Mouse (Mus musculus): ENCODE measurements around the gene Ube2n. TPM values are rescaled to one million over a fixed set of nuclear protein-coding genes. Genes with fewer than 3 reads are reported as not detected.

Ube2n gene
- 63.5 and 65.8 TPM in 2 replicates for polyA plus RNA-seq (2012; rRNA removed)

DNA sequence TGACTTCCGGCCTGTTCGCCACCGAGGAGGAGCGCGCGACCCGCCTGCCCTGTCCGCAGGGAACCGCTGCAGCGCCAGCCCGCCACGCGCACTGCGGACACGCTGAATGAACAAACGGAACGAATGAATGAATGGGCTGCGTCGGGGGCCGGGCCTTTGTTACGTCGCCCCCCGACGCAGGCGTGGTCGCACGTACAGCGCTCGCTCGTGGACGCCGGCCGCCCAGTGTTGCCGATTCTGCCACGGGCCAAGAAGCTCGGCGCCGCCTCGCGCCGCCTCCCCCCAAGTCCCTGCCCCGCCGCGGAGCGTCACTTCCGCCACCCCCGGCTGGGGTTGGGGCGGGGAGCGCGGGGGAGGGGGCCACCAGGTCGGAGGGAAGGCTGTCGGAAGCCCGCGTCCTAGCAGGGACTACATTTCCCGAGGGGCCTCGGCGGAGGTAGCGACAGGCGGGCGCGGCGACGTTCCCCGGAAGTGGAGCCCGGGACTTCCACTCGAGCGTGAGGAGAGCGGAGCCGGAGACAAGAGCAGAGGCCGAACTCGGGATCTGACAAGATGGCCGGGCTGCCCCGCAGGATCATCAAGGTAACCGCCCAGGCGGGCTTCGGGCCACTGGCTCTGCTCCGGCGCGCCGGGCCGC, at the start of gene Ube2n:
Gene Ube2n, plus strand, starts transcription at position 490 of the 637 bp plus-strand sequence.
- no peak within 1 kb of the TSS for H3K27ac ChIP-seq (ENCODE audit: control insufficient read depth, insufficient read depth, low read length)
- H3K4me1 ChIP-seq (replicated peaks; ENCODE audit: control insufficient read depth, insufficient read depth, low read length): peaks cover 10% of the 10 kb centered on the region
- no peaks in the 10 kb centered on the region for H3K36me3 ChIP-seq (ENCODE audit: control insufficient read depth, insufficient read depth, low read length)
- 0 out of 2 replicates have a peak, but pooled peaks have one; percentile 29 for TF ChIP-seq CTCF (IDR thresholded peaks at IDR 0.05; ENCODE audit: borderline replicate concordance, control insufficient read depth, extremely low read depth, insufficient read depth, low read length, poor library complexity)
- TF ChIP-seq POLR2A (IDR thresholded peaks at IDR 0.05; ENCODE audit: control insufficient read depth, extremely low read depth, insufficient read depth, low read length, poor library complexity): peak; percentile 59; the same call in 1 of the 2 replicates
- peak; percentile 97 for DNase-seq
- peak within 1 kb of the TSS; percentile 79 for H3K4me3 ChIP-seq (ENCODE audit: control insufficient read depth, insufficient read depth, low read length)
- no peaks in the 10 kb centered on the region for H3K27me3 ChIP-seq (ENCODE audit: control insufficient read depth, insufficient read depth, low read length)
- WGBS: under 1% methylated on average over 81 of the region's 81 CpGs

DNA sequence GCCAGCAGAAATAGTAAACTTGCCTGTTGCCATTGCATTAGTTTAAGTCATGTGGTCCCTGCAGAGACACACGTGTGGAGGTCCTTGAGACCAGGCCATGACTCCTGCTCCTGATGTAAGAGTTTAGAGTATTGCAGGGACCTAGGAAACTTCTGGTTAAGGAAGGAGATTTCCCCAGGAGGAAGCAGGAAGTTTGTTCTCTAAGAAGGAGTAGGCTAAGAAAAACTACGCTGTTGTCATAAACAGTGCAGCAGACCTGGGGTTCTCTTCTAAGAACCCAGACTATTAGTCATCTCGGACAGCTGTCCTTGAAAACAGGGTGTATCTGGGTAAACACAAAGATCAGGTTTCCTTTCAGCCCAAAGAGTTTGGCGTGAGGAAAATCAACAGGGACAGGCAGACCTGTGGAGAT, 49.5 kb upstream of the Ube2n start:
- 87% methylated on average over 4 of the region's 4 CpGs for WGBS
- Histone ChIP-seq H3K4me1 (replicated peaks; ENCODE audit: control insufficient read depth, insufficient read depth, low read length) (no peaks in the 10 kb centered on the region; the same call in 1 of the 2 replicates), H3K27ac (ENCODE audit: control insufficient read depth, insufficient read depth, low read length) (no peak overlapping the region), H3K27me3 (ENCODE audit: control insufficient read depth, insufficient read depth, low read length) (no peaks in the 10 kb centered on the region), H3K4me3 (ENCODE audit: control insufficient read depth, insufficient read depth, low read length) (no peak overlapping the region), H3K36me3 (ENCODE audit: control insufficient read depth, insufficient read depth, low read length) (no peaks in the 10 kb centered on the region)
- TF ChIP-seq CTCF (IDR thresholded peaks at IDR 0.05; ENCODE audit: borderline replicate concordance, control insufficient read depth, extremely low read depth, insufficient read depth, low read length, poor library complexity) (no peak), POLR2A (IDR thresholded peaks at IDR 0.05; ENCODE audit: control insufficient read depth, extremely low read depth, insufficient read depth, low read length, poor library complexity) (no peak)
- no peak for DNase-seq

DNA sequence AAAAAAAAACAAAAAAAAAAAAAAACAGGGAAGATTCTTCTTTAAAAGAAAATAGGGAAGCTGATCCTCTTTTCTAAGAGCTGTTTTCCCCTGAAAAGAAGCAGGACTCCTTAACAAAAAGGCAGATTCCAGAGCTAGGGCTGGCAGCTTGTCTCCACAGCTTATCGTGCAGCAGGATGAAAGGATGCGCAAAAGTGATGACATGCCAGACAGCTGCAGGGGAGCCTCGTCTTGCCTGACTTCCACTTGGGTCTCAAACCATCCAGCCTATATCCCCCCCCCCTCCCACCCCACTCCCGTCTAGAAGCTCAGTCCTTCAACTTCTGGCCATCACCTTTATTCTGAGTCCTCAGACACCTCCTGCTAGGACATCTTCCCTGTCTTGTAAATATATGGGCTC, 46.1 kb upstream of the Ube2n start:
- no peak for DNase-seq
- no peak overlapping the region for H3K4me3 ChIP-seq (ENCODE audit: control insufficient read depth, insufficient read depth, low read length)
- H3K4me1 ChIP-seq (replicated peaks; ENCODE audit: control insufficient read depth, insufficient read depth, low read length): no peaks in the 10 kb centered on the region; the same call in 1 of the 2 replicates
- 92% methylated on average over 4 of the region's 4 CpGs for WGBS
- no peaks in the 10 kb centered on the region for H3K27me3 ChIP-seq (ENCODE audit: control insufficient read depth, insufficient read depth, low read length)
- H3K27ac ChIP-seq (ENCODE audit: control insufficient read depth, insufficient read depth, low read length): no peak overlapping the region
- no peak for TF ChIP-seq CTCF (IDR thresholded peaks at IDR 0.05; ENCODE audit: borderline replicate concordance, control insufficient read depth, extremely low read depth, insufficient read depth, low read length, poor library complexity)
- no peak for TF ChIP-seq POLR2A (IDR thresholded peaks at IDR 0.05; ENCODE audit: control insufficient read depth, extremely low read depth, insufficient read depth, low read length, poor library complexity)
- no peaks in the 10 kb centered on the region for H3K36me3 ChIP-seq (ENCODE audit: control insufficient read depth, insufficient read depth, low read length)

DNA sequence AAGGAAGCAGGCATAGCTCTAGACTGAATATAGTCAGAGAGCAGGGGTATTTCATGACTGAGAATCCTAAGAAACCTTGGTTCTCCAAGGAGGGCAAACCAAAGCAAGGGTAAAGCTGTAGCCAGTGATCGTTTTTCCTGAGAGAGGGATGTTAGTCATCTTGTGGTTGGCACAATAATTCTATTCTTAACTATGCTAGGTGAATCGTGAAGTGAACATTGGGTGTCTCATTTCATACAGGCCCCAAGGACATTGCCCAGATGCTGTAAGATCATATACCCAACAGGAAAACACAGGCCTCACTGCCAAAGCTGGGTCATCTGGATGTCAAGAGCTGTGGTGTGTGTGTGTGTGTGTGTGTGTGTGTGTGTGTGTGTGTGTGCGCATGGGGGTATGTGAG, 43.8 kb upstream of the Ube2n start:
- Histone ChIP-seq H3K4me3 (ENCODE audit: control insufficient read depth, insufficient read depth, low read length) (no peak overlapping the region), H3K36me3 (ENCODE audit: control insufficient read depth, insufficient read depth, low read length) (no peaks in the 10 kb centered on the region), H3K27me3 (ENCODE audit: control insufficient read depth, insufficient read depth, low read length) (no peaks in the 10 kb centered on the region), H3K27ac (ENCODE audit: control insufficient read depth, insufficient read depth, low read length) (no peak overlapping the region), H3K4me1 (replicated peaks; ENCODE audit: control insufficient read depth, insufficient read depth, low read length) (no peaks in the 10 kb centered on the region; the same call in 1 of the 2 replicates)
- TF ChIP-seq POLR2A (IDR thresholded peaks at IDR 0.05; ENCODE audit: control insufficient read depth, extremely low read depth, insufficient read depth, low read length, poor library complexity) (no peak), CTCF (IDR thresholded peaks at IDR 0.05; ENCODE audit: borderline replicate concordance, control insufficient read depth, extremely low read depth, insufficient read depth, low read length, poor library complexity) (no peak)
- DNase-seq: no peak
- WGBS: 82% methylated on average over 3 of the region's 3 CpGs

DNA sequence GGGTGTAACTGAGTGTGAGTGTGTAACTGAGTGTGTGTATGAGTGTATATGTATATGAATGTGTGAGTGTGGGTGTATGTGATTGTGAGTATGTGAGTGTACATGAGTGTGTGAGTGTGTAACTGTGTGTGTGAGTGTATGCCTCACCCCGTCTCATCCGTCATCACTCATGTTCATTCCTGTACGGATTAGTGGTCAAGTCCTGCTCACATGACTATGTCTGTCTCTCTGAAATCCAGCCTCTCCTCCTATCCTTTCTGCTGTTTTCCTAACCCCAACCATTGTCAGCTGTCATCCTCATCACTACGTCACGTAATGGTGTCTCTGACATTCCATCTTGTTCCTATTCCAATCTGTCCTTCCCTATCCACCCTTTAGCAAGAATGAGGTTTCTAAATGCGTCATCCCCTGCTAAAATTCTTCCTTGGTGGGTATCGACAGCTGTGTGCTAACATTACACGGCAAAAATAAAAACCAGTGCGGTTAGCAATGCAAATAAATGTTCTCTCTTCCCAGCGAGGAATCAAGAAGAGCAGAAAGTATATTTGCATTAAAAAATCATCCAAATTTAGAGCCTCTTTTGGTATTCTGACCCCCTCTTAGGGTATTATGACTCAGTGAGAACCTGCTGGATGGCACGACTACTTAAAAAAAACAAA, 42.9 kb upstream of the Ube2n start:
- H3K36me3 ChIP-seq (ENCODE audit: control insufficient read depth, insufficient read depth, low read length): no peaks in the 10 kb centered on the region
- WGBS: 94% methylated on average over 11 of the region's 11 CpGs

DNA sequence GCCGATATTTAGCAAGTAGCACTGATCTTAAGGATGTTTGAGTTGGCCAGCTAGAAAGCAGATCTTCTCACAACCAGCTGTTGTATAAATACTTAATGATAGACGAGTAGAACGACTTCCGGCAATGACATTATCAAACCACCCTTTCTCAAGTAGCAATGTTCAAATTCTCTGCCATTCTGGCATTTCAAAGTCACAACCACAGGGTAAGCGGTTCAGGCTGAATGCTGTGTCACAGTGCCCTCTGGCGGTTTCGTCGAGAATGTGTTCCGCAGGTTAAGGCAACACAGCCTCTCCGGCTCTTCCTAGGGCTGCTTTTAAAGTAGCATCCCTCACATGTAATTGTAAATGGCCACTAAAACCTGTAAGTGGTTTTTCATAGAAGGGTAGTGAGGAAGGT, 39.0 kb upstream of the Ube2n start:
- WGBS: 14% methylated on average over 10 of the region's 10 CpGs
- peak; percentile 82 for DNase-seq
- peaks cover 8% of the 10 kb centered on the region; the same call in 1 of the 2 replicates for H3K36me3 ChIP-seq (ENCODE audit: control insufficient read depth, insufficient read depth, low read length)
- TF ChIP-seq CTCF (IDR thresholded peaks at IDR 0.05; ENCODE audit: borderline replicate concordance, control insufficient read depth, extremely low read depth, insufficient read depth, low read length, poor library complexity) (peak; percentile 83; the same call in 1 of the 2 replicates), POLR2A (IDR thresholded peaks at IDR 0.05; ENCODE audit: control insufficient read depth, extremely low read depth, insufficient read depth, low read length, poor library complexity) (no peak)
- no peaks in the 10 kb centered on the region for H3K27me3 ChIP-seq (ENCODE audit: control insufficient read depth, insufficient read depth, low read length)
- H3K27ac ChIP-seq (ENCODE audit: control insufficient read depth, insufficient read depth, low read length): no peak overlapping the region
- H3K4me1 ChIP-seq (replicated peaks; ENCODE audit: control insufficient read depth, insufficient read depth, low read length): no peaks in the 10 kb centered on the region
- H3K4me3 ChIP-seq (ENCODE audit: control insufficient read depth, insufficient read depth, low read length): no peak overlapping the region

More for the DNA sequence above, 42.9 kb upstream of the Ube2n start:
- H3K4me1 ChIP-seq (replicated peaks; ENCODE audit: control insufficient read depth, insufficient read depth, low read length): no peaks in the 10 kb centered on the region
- no peaks in the 10 kb centered on the region for H3K27me3 ChIP-seq (ENCODE audit: control insufficient read depth, insufficient read depth, low read length)
- H3K4me3 ChIP-seq (ENCODE audit: control insufficient read depth, insufficient read depth, low read length): no peak overlapping the region
- DNase-seq: no peak
- no peak for TF ChIP-seq POLR2A (IDR thresholded peaks at IDR 0.05; ENCODE audit: control insufficient read depth, extremely low read depth, insufficient read depth, low read length, poor library complexity)
- H3K27ac ChIP-seq (ENCODE audit: control insufficient read depth, insufficient read depth, low read length): no peak overlapping the region
